In the genomic region with DNA sequence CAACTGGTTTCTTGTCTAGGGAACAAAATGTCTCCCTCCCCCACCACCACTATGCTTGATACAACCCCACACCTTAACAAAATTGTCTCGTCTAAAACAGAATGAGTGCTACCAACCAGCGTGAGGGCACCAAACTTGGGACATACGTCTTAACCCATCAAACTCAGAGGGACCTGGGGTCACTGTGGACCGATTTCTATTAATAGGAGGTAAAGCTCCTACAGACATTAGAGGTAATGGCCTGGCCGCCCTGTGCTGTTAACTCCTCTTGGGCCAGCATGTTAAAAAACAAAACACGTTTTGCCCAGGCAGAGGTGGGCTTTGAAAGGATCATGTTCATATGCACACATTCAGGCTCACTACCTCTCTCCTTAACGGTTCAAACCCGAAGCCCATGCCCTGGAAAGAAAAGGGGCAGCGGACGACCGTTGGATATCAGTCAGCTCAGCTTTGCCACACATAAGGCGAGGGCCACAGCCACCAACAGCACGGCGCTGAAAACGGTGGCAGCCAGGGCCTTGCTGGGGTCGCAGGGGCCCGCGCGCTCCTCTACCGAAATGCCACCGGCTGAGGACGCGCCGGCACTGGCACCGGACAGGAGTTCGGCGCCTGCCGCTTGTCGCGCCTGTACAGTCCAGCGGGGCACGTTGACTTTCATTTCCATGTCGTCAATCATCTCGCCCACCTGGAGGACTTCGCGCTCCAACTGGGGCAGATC, we compare ENCODE assay signal across 9 mouse cellular contexts. TPM values are rescaled to one million over a fixed set of nuclear protein-coding genes. Genes with fewer than 3 reads are reported as not detected.
DNase-seq lines count a peak whose midpoint lies in the region; ATAC-seq lines count a peak whose summit lies in the region.
"Had no signal": no experiment of that assay in that cellular context is flagged by ENCODE, and none has a peak within 500 bp of the region (broad histone marks: within the 10 kb centered on the region; RNA-seq: fewer than 3 reads in every experiment).

No protein-coding gene starts in this region.

- WGBS in kidney, embryonic 16.5 days = 5% methylated on average over 36 of the region's 36 CpGs
- WGBS in embryonic facial prominence, embryonic 12.5 days = 4% methylated on average over 36 of the region's 36 CpGs

- peaks cover 31% of the 10 kb centered on the region for H3K27me3 ChIP-seq in kidney, embryonic 16.5 days (ENCODE audit: insufficient read depth, low read length)
- H3K27me3 ChIP-seq in embryonic facial prominence, embryonic 12.5 days = peaks cover 40% of the 10 kb centered on the region

- H3K9me3 ChIP-seq in kidney, embryonic 16.5 days (ENCODE audit: low read length) = no peaks in the 10 kb centered on the region; the same call in 1 of the 2 replicates
- no peaks in the 10 kb centered on the region for H3K9me3 ChIP-seq in embryonic facial prominence, embryonic 12.5 days

- H3K9ac ChIP-seq in kidney, embryonic 16.5 days (replicated peaks; ENCODE audit: low read length) = peak overlapping the region; percentile 65; the same call in 1 of the 2 replicates
- H3K9ac ChIP-seq in embryonic facial prominence, embryonic 12.5 days = peak overlapping the region; percentile 50

- H3K36me3 ChIP-seq in kidney, embryonic 16.5 days (ENCODE audit: insufficient read depth, low read length) = no peaks in the 10 kb centered on the region
- H3K36me3 ChIP-seq in embryonic facial prominence, embryonic 12.5 days = no peaks in the 10 kb centered on the region

- no peak overlapping the region for H3K27ac ChIP-seq in kidney, embryonic 16.5 days (ENCODE audit: low read length)
- H3K27ac ChIP-seq in embryonic facial prominence, embryonic 12.5 days = no peak overlapping the region

- H3K4me1 ChIP-seq in kidney, embryonic 16.5 days (ENCODE audit: insufficient read depth, low read length) = peaks cover 23% of the 10 kb centered on the region
- H3K4me1 ChIP-seq in embryonic facial prominence, embryonic 12.5 days = peaks cover 14% of the 10 kb centered on the region

- peak overlapping the region; percentile 100 for H3K4me2 ChIP-seq in kidney, embryonic 16.5 days (replicated peaks; ENCODE audit: low read depth, low read length)
- peak overlapping the region; percentile 99 for H3K4me2 ChIP-seq in embryonic facial prominence, embryonic 12.5 days (replicated peaks)

- no peak for DNase-seq in kidney, postnatal 4 days
- DNase-seq in induced T-regulatory cell, adult 2 months (ENCODE audit: low read depth) = peak; percentile 16
- DNase-seq in neural tube, embryonic 10.5 days (ENCODE audit: extremely low spot score, low spot score) = peak; percentile 24
- no peak for DNase-seq in layer of hippocampus, adult 18-20 months (ENCODE audit: low spot score in 2 of 2)
- DNase-seq in urinary bladder, postnatal 4 days (ENCODE audit: low spot score in 2 of 2) = no peak
- DNase-seq in ovary, adult 18-20 months (ENCODE audit: low spot score) = no peak

- no peak for ATAC-seq in kidney, embryonic 16.5 days (ENCODE audit: low FRiP score, low TSS enrichment)
- ATAC-seq in embryonic facial prominence, embryonic 12.5 days (ENCODE audit: insufficient number of reproducible peaks, insufficient read depth, low FRiP score, low TSS enrichment) = no peak

- H3K4me3 ChIP-seq in kidney, embryonic 16.5 days (ENCODE audit: low read length) = peak overlapping the region; percentile 92
- H3K4me3 ChIP-seq in embryonic facial prominence, embryonic 12.5 days = peak overlapping the region; percentile 94

RNA-seq across cellular contexts. Expression of a gene that starts 1.2 kb away (rescaled TPM):
- polyA plus RNA-seq in kidney, embryonic 16.5 days (2015; fragmentation: Nextera tagmentation; extraction: Ambion mirVana) = 0.26 and 0.28 TPM in 2 replicates
- 0.09 and 0.20 TPM in 2 replicates for polyA plus RNA-seq in embryonic facial prominence, embryonic 12.5 days (2016; fragmentation: Nextera tagmentation; extraction: Ambion mirVana)
- total RNA-seq in layer of hippocampus, adult 18-20 months (2021) = under 1 TPM; 0.22 to 0.23 TPM

RNA-seq across cellular contexts. Expression of a gene that starts 1.8 kb away (rescaled TPM):
- 37.1 and 37.7 TPM in 2 replicates for polyA plus RNA-seq in kidney, embryonic 16.5 days (2015; fragmentation: Nextera tagmentation; extraction: Ambion mirVana)
- polyA plus RNA-seq in embryonic facial prominence, embryonic 12.5 days (2016; fragmentation: Nextera tagmentation; extraction: Ambion mirVana) = 41.2 and 41.6 TPM in 2 replicates
- 10 to 100 TPM; 36.2 to 37.8 TPM for total RNA-seq in layer of hippocampus, adult 18-20 months (2021)

RNA-seq across cellular contexts. Expression of a gene that starts 28.1 kb away (rescaled TPM):
- 76.6 and 88.9 TPM in 2 replicates for polyA plus RNA-seq in kidney, embryonic 16.5 days (2015; fragmentation: Nextera tagmentation; extraction: Ambion mirVana)
- 45.6 and 48.9 TPM in 2 replicates for polyA plus RNA-seq in embryonic facial prominence, embryonic 12.5 days (2016; fragmentation: Nextera tagmentation; extraction: Ambion mirVana)
- 10 to 100 TPM; 62.4 to 65.4 TPM for total RNA-seq in layer of hippocampus, adult 18-20 months (2021)

RNA-seq across cellular contexts. Expression of a gene that starts 46.7 kb away (rescaled TPM):
- polyA plus RNA-seq in kidney, embryonic 16.5 days (2015; fragmentation: Nextera tagmentation; extraction: Ambion mirVana) = 0.14 and 0.24 TPM in 2 replicates
- 0.22 and 0.80 TPM in 2 replicates for polyA plus RNA-seq in embryonic facial prominence, embryonic 12.5 days (2016; fragmentation: Nextera tagmentation; extraction: Ambion mirVana)
- under 1 TPM; 0.27 to 0.56 TPM for total RNA-seq in layer of hippocampus, adult 18-20 months (2021)
- total RNA-seq: heart, postnatal 36 days had no signal

Comparison
In these comparisons a context has a peak if more than half of its experiments do, and no peak if none do; other contexts are left out.
1. DNase-seq: peak in induced T-regulatory cell, adult 2 months (single experiment) and neural tube, embryonic 10.5 days (single experiment); none in kidney, postnatal 4 days (0 of 2), layer of hippocampus, adult 18-20 months (0 of 2), urinary bladder, postnatal 4 days (0 of 2) and ovary, adult 18-20 months (single experiment).